Mouse (Mus musculus) brain, adult 2 months (tissue): Measurements from ENCODE around the gene Iqgap1.

Experiments
- DNase-seq: peaks from one replicate; pipeline ENCODE4 v3.0.0; 2011; ENCODE audit warnings: low read depth, low spot score

Iqgap1 gene

GRCm38 (mm10) chr7:80843910-80844640 is 18.3 kb upstream of the Iqgap1 start:
- DNase-seq, result no peak

GRCm38 (mm10) chr7:80843176-80843575 is 17.4 kb upstream of the Iqgap1 start:
- DNase-seq, result no peak

GRCm38 (mm10) chr7:80842132-80842531 is 16.4 kb upstream of the Iqgap1 start:
- DNase-seq, result no peak

- peak; percentile 79 for DNase-seq
Observed at GRCm38 (mm10) chr7:80840937-80841336, 15.2 kb upstream of the Iqgap1 start.

GRCm38 (mm10) chr7:80840241-80840640 is 14.5 kb upstream of the Iqgap1 start:
- no peak for DNase-seq

- no peak for DNase-seq
Observed at GRCm38 (mm10) chr7:80839755-80840154, 14.0 kb upstream of the Iqgap1 start.

- no peak for DNase-seq
Observed at GRCm38 (mm10) chr7:80838247-80838646, 12.5 kb upstream of the Iqgap1 start.

- DNase-seq, result no peak
Observed at GRCm38 (mm10) chr7:80837736-80838135, 12.0 kb upstream of the Iqgap1 start.

- DNase-seq, result no peak
Observed at GRCm38 (mm10) chr7:80835984-80836652, 10.3 kb upstream of the Iqgap1 start.

GRCm38 (mm10) chr7:80833651-80834532 is 8.1 kb upstream of the Iqgap1 start:
- no peak for DNase-seq

- peak; percentile 65 for DNase-seq
Observed at GRCm38 (mm10) chr7:80832996-80833650, 7.3 kb upstream of the Iqgap1 start.

- DNase-seq, result no peak
Observed at GRCm38 (mm10) chr7:80832191-80832590, 6.4 kb upstream of the Iqgap1 start.

- peak; percentile 22 for DNase-seq
Observed at GRCm38 (mm10) chr7:80830193-80830803, 4.5 kb upstream of the Iqgap1 start.

- DNase-seq, result peak; percentile 50
Observed at GRCm38 (mm10) chr7:80828146-80828860, 2.5 kb upstream of the Iqgap1 start.

GRCm38 (mm10) chr7:80823875-80824682 is 1.7 kb downstream of the Iqgap1 start:
- DNase-seq, result no peak

- no peak for DNase-seq
Observed at GRCm38 (mm10) chr7:80823267-80823666, 2.5 kb downstream of the Iqgap1 start.

GRCm38 (mm10) chr7:80820838-80821237 is 4.9 kb downstream of the Iqgap1 start:
- DNase-seq, result no peak

GRCm38 (mm10) chr7:80816641-80817040 is 9.1 kb downstream of the Iqgap1 start:
- no peak for DNase-seq

GRCm38 (mm10) chr7:80813397-80813796 is 12.4 kb downstream of the Iqgap1 start:
- no peak for DNase-seq

GRCm38 (mm10) chr7:80806331-80806730 is 19.4 kb downstream of the Iqgap1 start:
- peak; percentile 85 for DNase-seq
